Mouse (Mus musculus) hindbrain, embryonic 14.5 days (tissue): ENCODE data around the gene Lrrc10. TPM values are rescaled to one million over a fixed set of nuclear protein-coding genes. Genes with fewer than 3 reads are reported as not detected.

ENCODE experiments used
- ATAC-seq: fragments of 200-750 bp; cut with Nextera tagmentation; 2 replicates; pipeline ENCODE4 v1.8.0; 2017; ENCODE audit warnings: moderate number of reproducible peaks, mild to moderate bottlenecking, moderate TSS enrichment, moderate library complexity; ENCODE audit not compliant: low FRiP score
- DNase-seq: peaks from one replicate; pipeline ENCODE4 v3.0.0-alpha.2; 2015; ENCODE audit warnings: low spot score
- H3K27ac ChIP-seq: fragments of 300-500 bp; sonication (generic); 2 replicates; pipeline ENCODE4 v1.5.1; 2014; ENCODE audit warnings: mild to moderate bottlenecking, moderate library complexity
- H3K27me3 ChIP-seq: fragments of 300-500 bp; sonication (generic); 2 replicates; pipeline ENCODE4 v1.6.1; 2014; ENCODE audit warnings: mild to moderate bottlenecking, low read length, mixed read lengths; ENCODE audit not compliant: control insufficient read depth, insufficient read depth
- H3K36me3 ChIP-seq: fragments of 300-500 bp; sonication (generic); replicated peaks from 2 replicates; pipeline ENCODE4 v1.6.1; 2014; ENCODE audit not compliant: control insufficient read depth, insufficient read depth
- H3K4me1 ChIP-seq: fragments of 300-500 bp; sonication (generic); replicated peaks from 2 replicates; pipeline ENCODE4 v1.6.1; 2014; ENCODE audit warnings: antibody characterized with exemption, low read length, mixed read lengths; ENCODE audit not compliant: control insufficient read depth, insufficient read depth
- H3K4me2 ChIP-seq: fragments of 300-500 bp; sonication (generic); replicated peaks from 2 replicates; pipeline ENCODE4 v1.6.1; 2014; ENCODE audit warnings: mild to moderate bottlenecking, moderate library complexity
- H3K4me3 ChIP-seq: fragments of 300-500 bp; sonication (generic); replicated peaks from 2 replicates; pipeline ENCODE4 v1.5.1; 2014; ENCODE audit warnings: mild to moderate bottlenecking, low read length
- H3K9ac ChIP-seq: fragments of 300-500 bp; sonication (generic); 2 replicates; pipeline ENCODE4 v1.6.1; 2014
- H3K9me3 ChIP-seq: fragments of 300-500 bp; sonication (generic); 2 replicates; pipeline ENCODE4 v1.6.1; 2016; ENCODE audit warnings: low read length; ENCODE audit not compliant: control insufficient read depth
- WGBS: fragments of 180-500 bp; shearing (Covaris S2); extraction: QIAGEN DNeasy Blood & Tissue Kit; methylation state at CpG from one replicate; pipeline ENCODE4 v1.1.7; 2014; 5-methylcytosine and 5-hydroxymethylcytosine counted together
- polyA plus RNA-seq: library from polyadenylated mRNA; unstranded; fragments of >200 nt; fragmentation: Nextera tagmentation; extraction: Ambion mirVana; gene quantifications from 2 replicates; pipeline ENCODE4 v1.2.1, GENCODE M21; 2014

The Lrrc10 gene
- not detected in 2 replicates for polyA plus RNA-seq

- Histone ChIP-seq H3K27me3 (no peaks in the 10 kb centered on the region), H3K4me2 (peak within 1 kb of the TSS; percentile 34), H3K9ac (0 out of 2 replicates have a peak within 1 kb of the TSS, but pooled peaks have one; percentile 24), H3K9me3 (no peaks in the 10 kb centered on the region), H3K36me3 (peaks cover 9% of the 10 kb centered on the region), H3K27ac (no peak within 1 kb of the TSS), H3K4me3 (0 out of 2 replicates have a peak within 1 kb of the TSS, but pooled peaks have one; percentile 6), H3K4me1 (0 out of 2 replicates have a peak, but pooled peaks cover 4% of the 10 kb centered on the region)
- DNase-seq (no peak), ATAC-seq (no peak)
- WGBS, result 42% methylated on average over 40 of the region's 40 CpGs
Measured at GRCm38 (mm10) chr10:117045175-117046056, at the start of gene Lrrc10. Gene Lrrc10, plus strand, starts transcription at chr10:117045341.

- Histone ChIP-seq H3K4me1 (no peaks in the 10 kb centered on the region), H3K4me3 (no peak overlapping the region), H3K4me2 (no peak overlapping the region), H3K9ac (no peak overlapping the region), H3K9me3 (no peaks in the 10 kb centered on the region), H3K27me3 (no peaks in the 10 kb centered on the region), H3K27ac (no peak overlapping the region), H3K36me3 (no peaks in the 10 kb centered on the region)
- WGBS, result 72% methylated on average over 6 of the region's 6 CpGs
- ATAC-seq (no peak), DNase-seq (no peak)
Measured at GRCm38 (mm10) chr10:116995584-116996235, 49.4 kb upstream of the Lrrc10 start.

GRCm38 (mm10) chr10:116996236-116996600, 48.9 kb upstream of the Lrrc10 start:
- WGBS, result 82% methylated on average over 6 of the region's 6 CpGs
- H3K36me3 ChIP-seq, result no peaks in the 10 kb centered on the region
- DNase-seq, result no peak
- ATAC-seq, result no peak
- H3K9ac ChIP-seq, result no peak overlapping the region
- no peaks in the 10 kb centered on the region for H3K4me1 ChIP-seq
- no peak overlapping the region for H3K4me2 ChIP-seq
- H3K27me3 ChIP-seq, result no peaks in the 10 kb centered on the region
- no peak overlapping the region for H3K4me3 ChIP-seq
- H3K9me3 ChIP-seq, result no peaks in the 10 kb centered on the region
- no peak overlapping the region for H3K27ac ChIP-seq

GRCm38 (mm10) chr10:116998716-116999455, 46.3 kb upstream of the Lrrc10 start:
- H3K4me1 ChIP-seq, result no peaks in the 10 kb centered on the region
- no peaks in the 10 kb centered on the region for H3K36me3 ChIP-seq
- H3K9ac ChIP-seq, result no peak overlapping the region
- H3K9me3 ChIP-seq, result no peaks in the 10 kb centered on the region
- H3K27ac ChIP-seq, result no peak overlapping the region
- H3K4me2 ChIP-seq, result no peak overlapping the region
- no peak overlapping the region for H3K4me3 ChIP-seq
- WGBS, result 87% methylated on average over 17 of the region's 17 CpGs
- H3K27me3 ChIP-seq, result no peaks in the 10 kb centered on the region
- ATAC-seq (no peak), DNase-seq (no peak)

GRCm38 (mm10) chr10:117000975-117001374, 44.2 kb upstream of the Lrrc10 start:
- no peak for ATAC-seq
- H3K4me3 ChIP-seq, result no peak overlapping the region
- no peak overlapping the region for H3K9ac ChIP-seq
- no peaks in the 10 kb centered on the region for H3K9me3 ChIP-seq
- no peak overlapping the region for H3K4me2 ChIP-seq
- H3K27me3 ChIP-seq, result no peaks in the 10 kb centered on the region
- DNase-seq, result no peak
- H3K4me1 ChIP-seq, result no peaks in the 10 kb centered on the region
- WGBS, result 68% methylated on average over 12 of the region's 12 CpGs
- no peaks in the 10 kb centered on the region for H3K36me3 ChIP-seq
- H3K27ac ChIP-seq, result no peak overlapping the region

GRCm38 (mm10) chr10:117004695-117005094, 40.4 kb upstream of the Lrrc10 start:
- Histone ChIP-seq H3K27ac (peak overlapping the region; percentile 26; the same call in 1 of the 2 replicates), H3K36me3 (no peaks in the 10 kb centered on the region), H3K4me1 (no peaks in the 10 kb centered on the region), H3K27me3 (no peaks in the 10 kb centered on the region), H3K9ac (no peak overlapping the region), H3K4me3 (no peak overlapping the region), H3K4me2 (no peak overlapping the region), H3K9me3 (no peaks in the 10 kb centered on the region)
- no peak for DNase-seq
- ATAC-seq, result no peak
- WGBS, result 54% methylated on average over 5 of the region's 5 CpGs

GRCm38 (mm10) chr10:117005707-117006464, 39.3 kb upstream of the Lrrc10 start:
- Histone ChIP-seq H3K27me3 (no peaks in the 10 kb centered on the region), H3K9ac (no peak overlapping the region), H3K27ac (no peak overlapping the region), H3K4me3 (no peak overlapping the region), H3K4me1 (no peaks in the 10 kb centered on the region), H3K4me2 (no peak overlapping the region), H3K9me3 (no peaks in the 10 kb centered on the region), H3K36me3 (no peaks in the 10 kb centered on the region)
- ATAC-seq, result no peak
- WGBS, result 71% methylated on average over 12 of the region's 12 CpGs
- DNase-seq, result no peak

GRCm38 (mm10) chr10:117009691-117010090, 35.5 kb upstream of the Lrrc10 start:
- DNase-seq (no peak), ATAC-seq (no peak)
- peaks cover 4% of the 10 kb centered on the region; the same call in 1 of the 2 replicates for H3K4me1 ChIP-seq
- no peak overlapping the region for H3K27ac ChIP-seq
- H3K9ac ChIP-seq, result no peak overlapping the region
- H3K4me2 ChIP-seq, result no peak overlapping the region
- H3K4me3 ChIP-seq, result no peak overlapping the region
- no peaks in the 10 kb centered on the region for H3K9me3 ChIP-seq
- no peaks in the 10 kb centered on the region for H3K27me3 ChIP-seq
- H3K36me3 ChIP-seq, result no peaks in the 10 kb centered on the region
- 93% methylated on average over 6 of the region's 6 CpGs for WGBS
